Mouse (Mus musculus) lung, embryonic 16.5 days (tissue): ENCODE data around the gene Ankrd37. TPM values are rescaled to one million over a fixed set of nuclear protein-coding genes. Genes with fewer than 3 reads are reported as not detected.
A peak's percentile ranks its signal among the peaks of the same experiment; 100 is the strongest.

Experiments used
- ATAC-seq: fragments of 200-750 bp; cut with Nextera tagmentation; 2 replicates; pipeline ENCODE4 v1.8.0; 2017; ENCODE audit warnings: low read depth, mild to moderate bottlenecking, moderate library complexity
- H3K27ac ChIP-seq: fragments of 300-500 bp; sonication (generic); 2 replicates; pipeline ENCODE4 v1.5.1; 2014; ENCODE audit warnings: mild to moderate bottlenecking, control low read depth, low read length
- H3K27me3 ChIP-seq: fragments of 300-500 bp; sonication (generic); 2 replicates; pipeline ENCODE4 v1.6.1; 2014; ENCODE audit warnings: low read depth, low read length, mixed read lengths; ENCODE audit not compliant: control insufficient read depth, insufficient read depth
- H3K36me3 ChIP-seq: fragments of 300-500 bp; sonication (generic); 2 replicates; pipeline ENCODE4 v1.6.1; 2014; ENCODE audit warnings: low read length; ENCODE audit not compliant: control insufficient read depth, insufficient read depth
- H3K4me1 ChIP-seq: fragments of 300-500 bp; sonication (generic); replicated peaks from 2 replicates; pipeline ENCODE4 v1.6.1; 2014; ENCODE audit warnings: low read length, mixed read lengths; ENCODE audit not compliant: control insufficient read depth, insufficient read depth
- H3K4me2 ChIP-seq: fragments of 300-500 bp; sonication (generic); 2 replicates; pipeline ENCODE4 v1.6.1; 2014; ENCODE audit warnings: low read depth, low read length, control low read depth
- H3K4me3 ChIP-seq: fragments of 300-500 bp; sonication (generic); 2 replicates; pipeline ENCODE4 v1.5.1; 2014; ENCODE audit warnings: mild to moderate bottlenecking, low read length, control low read depth
- H3K9ac ChIP-seq: fragments of 300-500 bp; sonication (generic); 2 replicates; pipeline ENCODE4 v1.6.1; 2014; ENCODE audit warnings: low read length, control low read depth
- H3K9me3 ChIP-seq: fragments of 300-500 bp; sonication (generic); 2 replicates; pipeline ENCODE4 v1.6.1; 2016; ENCODE audit warnings: low read length; ENCODE audit not compliant: control insufficient read depth
- WGBS: fragments of 180-500 bp; shearing (Covaris S2); extraction: QIAGEN DNeasy Blood & Tissue Kit; methylation state at CpG from one replicate; pipeline ENCODE4 v1.1.7; 2014; 5-methylcytosine and 5-hydroxymethylcytosine counted together
- polyA plus RNA-seq: library from polyadenylated mRNA; unstranded; fragments of >200 nt; fragmentation: Nextera tagmentation; extraction: Ambion mirVana; gene quantifications from 2 replicates; pipeline ENCODE4 v1.2.1, GENCODE M21; 2015

Ankrd37 gene
- polyA plus RNA-seq, 1 experiment from 2014 or later, result 37.0 TPM

- Histone ChIP-seq H3K27ac (no peak overlapping the region), H3K36me3 (peaks cover 22% of the 10 kb centered on the region), H3K4me1 (no peaks in the 10 kb centered on the region), H3K9ac (no peak overlapping the region), H3K4me3 (no peak overlapping the region), H3K4me2 (no peak overlapping the region), H3K27me3 (no peaks in the 10 kb centered on the region), H3K9me3 (no peaks in the 10 kb centered on the region)
- 43% methylated on average over 3 of the region's 3 CpGs for WGBS
- no peak for ATAC-seq
Observed at GRCm38 (mm10) chr8:45986665-45987064, 18.8 kb downstream of the Ankrd37 start.

- Histone ChIP-seq H3K9me3 (peaks cover 4% of the 10 kb centered on the region; the same call in 1 of the 2 replicates), H3K27ac (peak overlapping the region; percentile 75), H3K4me2 (peak overlapping the region; percentile 83), H3K36me3 (peaks cover 12% of the 10 kb centered on the region), H3K27me3 (no peaks in the 10 kb centered on the region), H3K4me3 (peak overlapping the region; percentile 88), H3K9ac (peak overlapping the region; percentile 77), H3K4me1 (peaks cover 6% of the 10 kb centered on the region)
- WGBS, result 46% methylated on average over 11 of the region's 11 CpGs
- peak; percentile 17; the same call in 1 of the 2 replicates for ATAC-seq
Observed at GRCm38 (mm10) chr8:45975837-45976468, 29.6 kb downstream of the Ankrd37 start.

- ATAC-seq, result peak; percentile 98
- Histone ChIP-seq H3K9ac (peak within 1 kb of the TSS; percentile 77), H3K36me3 (peaks cover 10% of the 10 kb centered on the region), H3K27ac (peak within 1 kb of the TSS; percentile 79), H3K4me3 (peak within 1 kb of the TSS; percentile 88), H3K4me1 (peaks cover 6% of the 10 kb centered on the region), H3K4me2 (peak within 1 kb of the TSS; percentile 83), H3K27me3 (no peaks in the 10 kb centered on the region), H3K9me3 (peaks cover 7% of the 10 kb centered on the region; the same call in 1 of the 2 replicates)
- WGBS, result under 1% methylated on average over 57 of the region's 57 CpGs
Observed at GRCm38 (mm10) chr8:45975126-45975836, 30.2 kb downstream of the Ankrd37 start, which contains the start of the genes 1700029J07Rik and Ufsp2. 1700029J07Rik (minus strand) TSS chr8:45975252. Ufsp2 (plus strand) TSS chr8:45975528.

- ATAC-seq, result no peak
- Histone ChIP-seq H3K36me3 (peaks cover 10% of the 10 kb centered on the region), H3K4me2 (peak overlapping the region; percentile 83), H3K9ac (peak overlapping the region; percentile 77; the same call in 1 of the 2 replicates), H3K4me1 (peaks cover 6% of the 10 kb centered on the region), H3K4me3 (peak overlapping the region; percentile 88; the same call in 1 of the 2 replicates), H3K9me3 (peaks cover 7% of the 10 kb centered on the region; the same call in 1 of the 2 replicates), H3K27ac (peak overlapping the region; percentile 79; the same call in 1 of the 2 replicates), H3K27me3 (no peaks in the 10 kb centered on the region)
- WGBS, result 71% methylated on average over 8 of the region's 8 CpGs
Observed at GRCm38 (mm10) chr8:45973988-45974505, 31.5 kb downstream of the Ankrd37 start.

GRCm38 (mm10) chr8:45970894-45971293 is 34.6 kb downstream of the Ankrd37 start:
- Histone ChIP-seq H3K36me3 (peaks cover 3% of the 10 kb centered on the region; the same call in 1 of the 2 replicates), H3K27me3 (no peaks in the 10 kb centered on the region), H3K9ac (no peak overlapping the region), H3K4me1 (peaks cover under 1% of the 10 kb centered on the region), H3K27ac (no peak overlapping the region), H3K4me3 (no peak overlapping the region), H3K4me2 (no peak overlapping the region), H3K9me3 (peaks cover 7% of the 10 kb centered on the region; the same call in 1 of the 2 replicates)
- no peak for ATAC-seq
- 93% methylated on average over 12 of the region's 12 CpGs for whole genome bisulfite sequencing

- Histone ChIP-seq H3K4me3 (no peak overlapping the region), H3K36me3 (no peaks in the 10 kb centered on the region), H3K9ac (no peak overlapping the region), H3K4me1 (no peaks in the 10 kb centered on the region), H3K9me3 (no peaks in the 10 kb centered on the region), H3K27me3 (no peaks in the 10 kb centered on the region), H3K27ac (no peak overlapping the region), H3K4me2 (no peak overlapping the region)
- no peak for ATAC-seq
- WGBS, result 48% methylated on average over 2 of the region's 2 CpGs
Observed at GRCm38 (mm10) chr8:45950622-45951021, 54.9 kb downstream of the Ankrd37 start.

Other genes with a start within 250 kb of the Ankrd37 start
- 45.5 and 48.6 TPM in 2 replicates for gene Pdlim3, start 120.2 kb downstream of the Ankrd37 start, polyA plus RNA-seq
- not detected in 2 replicates for gene Ccdc110, start 71.1 kb downstream of the Ankrd37 start, polyA plus RNA-seq
- 6.1 and 7.1 TPM in 2 replicates for gene 1700029J07Rik, start 30.5 kb downstream of the Ankrd37 start, polyA plus RNA-seq
- gene Ufsp2, start 30.2 kb downstream of the Ankrd37 start, polyA plus RNA-seq, result 82.7 and 90.7 TPM in 2 replicates
- gene Lrp2bp, start 6.4 kb downstream of the Ankrd37 start, polyA plus RNA-seq, result 0.80 and 1.2 TPM in 2 replicates
- gene Cfap97, start 146.1 kb upstream of the Ankrd37 start, polyA plus RNA-seq, result 23.3 and 28.5 TPM in 2 replicates
- 9.4 TPM in 2 replicates for gene Snx25, start 146.5 kb upstream of the Ankrd37 start, polyA plus RNA-seq
- gene Slc25a4, start 205.6 kb upstream of the Ankrd37 start, polyA plus RNA-seq, result 421 and 425 TPM in 2 replicates